Mouse (Mus musculus) limb, embryonic 14.5 days (tissue): ENCODE data around the gene Myo9a. TPM values are rescaled to one million over a fixed set of nuclear protein-coding genes. Genes with fewer than 3 reads are reported as not detected.
"Not testable (repeated sequence)": the region's sequence is repeated elsewhere in the genome, so short reads cannot be mapped to it uniquely, and the experiment has no call there.

Experiments
- ATAC-seq: fragments of 200-750 bp; cut with Nextera tagmentation; 2 replicates; pipeline ENCODE4 v1.8.0; 2017; ENCODE audit warnings: low read depth, moderate number of reproducible peaks, moderate TSS enrichment; ENCODE audit not compliant: low FRiP score
- DNase-seq: peaks from one replicate; pipeline ENCODE4 v3.0.0-alpha.2; 2015; ENCODE audit warnings: low spot score
- H3K27ac ChIP-seq: fragments of 300-500 bp; sonication (generic); replicated peaks from 2 replicates; pipeline ENCODE4 v1.5.1; 2014; ENCODE audit warnings: low read depth, mild to moderate bottlenecking, low read length, moderate library complexity, mixed read lengths
- H3K27me3 ChIP-seq: fragments of 300-500 bp; sonication (generic); 2 replicates; pipeline ENCODE4 v1.6.1; 2014; ENCODE audit warnings: low read length, mixed read lengths; ENCODE audit not compliant: control insufficient read depth, insufficient read depth
- H3K36me3 ChIP-seq: fragments of 300-500 bp; sonication (generic); 2 replicates; pipeline ENCODE4 v1.6.1; 2014; ENCODE audit warnings: mild to moderate bottlenecking, low read length, moderate library complexity, mixed read lengths; ENCODE audit not compliant: control insufficient read depth, insufficient read depth
- H3K4me1 ChIP-seq: fragments of 300-500 bp; sonication (generic); 2 replicates; pipeline ENCODE4 v1.6.1; 2014; ENCODE audit warnings: antibody characterized with exemption, low read length, mixed read lengths; ENCODE audit not compliant: control insufficient read depth, insufficient read depth
- H3K4me2 ChIP-seq: fragments of 300-500 bp; sonication (generic); replicated peaks from 2 replicates; pipeline ENCODE4 v1.6.1; 2014; ENCODE audit warnings: low read depth, mild to moderate bottlenecking, low read length, moderate library complexity; ENCODE audit not compliant: severe bottlenecking
- H3K4me3 ChIP-seq: fragments of 300-500 bp; sonication (generic); replicated peaks from 2 replicates; pipeline ENCODE4 v1.5.1; 2014; ENCODE audit warnings: low read length
- H3K9ac ChIP-seq: fragments of 300-500 bp; sonication (generic); 2 replicates; pipeline ENCODE4 v1.6.1; 2014; ENCODE audit warnings: mild to moderate bottlenecking, low read depth, low read length, moderate library complexity; ENCODE audit not compliant: severe bottlenecking
- H3K9me3 ChIP-seq: fragments of 300-500 bp; sonication (generic); 2 replicates; pipeline ENCODE4 v1.6.1; 2016; ENCODE audit warnings: low read length; ENCODE audit not compliant: control insufficient read depth
- POLR2A ChIP-seq: fragments of 200-500 bp; IDR thresholded peaks from 2 replicates; pipeline ENCODE4 v1.8.0; 2012; ENCODE audit warnings: inconsistent platforms, mild to moderate bottlenecking, moderate library complexity, borderline replicate concordance; ENCODE audit not compliant: insufficient read depth, insufficient read length; ENCODE audit errors: extremely low read depth
- WGBS: fragments of 180-500 bp; shearing (Covaris S2); extraction: QIAGEN DNeasy Blood & Tissue Kit; methylation state at CpG from one replicate; pipeline ENCODE4 v1.1.7; 2014; 5-methylcytosine and 5-hydroxymethylcytosine counted together
- polyA plus RNA-seq, 2 experiments: library from polyadenylated mRNA; depleted of rRNA in 1 of 2; stranded (reverse) in 1 of 2; unstranded in 1 of 2; fragments of >200 nt; fragmentation: Nextera tagmentation in 1 of 2; extraction: Ambion mirVana in 1 of 2; gene quantifications; 2 replicates each; pipeline versions ENCODE4 v1.2.1 to v1.2.3; 2012 to 2014

The Myo9a gene
- polyA plus RNA-seq, 2 experiments, result 13.9 to 19.2 TPM

GRCm38 (mm10) chr9:59751966-59752365, 1.3 kb downstream of the Myo9a start:
- H3K4me1 ChIP-seq, result peaks cover 9% of the 10 kb centered on the region
- H3K27ac ChIP-seq, result no peak overlapping the region
- peak overlapping the region; percentile 86 for H3K9ac ChIP-seq
- H3K4me3 ChIP-seq, result peak overlapping the region; percentile 86
- H3K36me3 ChIP-seq, result no peaks in the 10 kb centered on the region
- DNase-seq (no peak), ATAC-seq (no peak)
- peak overlapping the region; percentile 67 for H3K4me2 ChIP-seq
- no peaks in the 10 kb centered on the region for H3K27me3 ChIP-seq
- H3K9me3 ChIP-seq, result no peaks in the 10 kb centered on the region
- TF ChIP-seq POLR2A, result no peak
- 2% methylated on average over 2 of the region's 2 CpGs for WGBS

- WGBS, result 45% methylated on average over 2 of the region's 2 CpGs
- Histone ChIP-seq H3K36me3 (peaks cover 3% of the 10 kb centered on the region; the same call in 1 of the 2 replicates), H3K27ac (no peak overlapping the region), H3K9ac (no peak overlapping the region), H3K27me3 (no peaks in the 10 kb centered on the region), H3K4me2 (no peak overlapping the region), H3K4me3 (no peak overlapping the region), H3K9me3 (no peaks in the 10 kb centered on the region), H3K4me1 (peaks cover 3% of the 10 kb centered on the region)
- TF ChIP-seq POLR2A, result no peak
- ATAC-seq (no peak), DNase-seq (no peak)
Observed at GRCm38 (mm10) chr9:59755199-59755598, 4.5 kb downstream of the Myo9a start.

- not testable (repeated sequence) for H3K9me3 ChIP-seq, H3K9ac ChIP-seq, H3K27me3 ChIP-seq, H3K4me3 ChIP-seq, H3K4me1 ChIP-seq, H3K27ac ChIP-seq, H3K36me3 ChIP-seq, DNase-seq, H3K4me2 ChIP-seq, ATAC-seq
- WGBS, result 91% methylated on average over 2 of the region's 3 CpGs
Observed at GRCm38 (mm10) chr9:59757016-59757415, 6.3 kb downstream of the Myo9a start.

GRCm38 (mm10) chr9:59760515-59760914, 9.8 kb downstream of the Myo9a start:
- no peak overlapping the region for H3K4me2 ChIP-seq
- no peaks in the 10 kb centered on the region for H3K27me3 ChIP-seq
- H3K9me3 ChIP-seq, result no peaks in the 10 kb centered on the region
- no peaks in the 10 kb centered on the region for H3K4me1 ChIP-seq
- H3K27ac ChIP-seq, result no peak overlapping the region
- DNase-seq, result no peak
- peaks cover 3% of the 10 kb centered on the region; the same call in 1 of the 2 replicates for H3K36me3 ChIP-seq
- WGBS, result 79% methylated on average over 3 of the region's 3 CpGs
- ATAC-seq, result no peak
- no peak overlapping the region for H3K4me3 ChIP-seq
- no peak for TF ChIP-seq POLR2A
- H3K9ac ChIP-seq, result no peak overlapping the region

- WGBS, result 88% methylated on average over 12 of the region's 13 CpGs
- not testable (repeated sequence) for H3K4me2 ChIP-seq, H3K36me3 ChIP-seq, H3K4me3 ChIP-seq, H3K9me3 ChIP-seq, DNase-seq, H3K27me3 ChIP-seq, H3K27ac ChIP-seq, H3K4me1 ChIP-seq, ATAC-seq, H3K9ac ChIP-seq
Observed at GRCm38 (mm10) chr9:59766966-59767461, 16.3 kb downstream of the Myo9a start.

- H3K36me3 ChIP-seq, result peaks cover 33% of the 10 kb centered on the region
- H3K4me1 ChIP-seq, H3K4me2 ChIP-seq, H3K27me3 ChIP-seq, H3K9ac ChIP-seq, ATAC-seq, H3K4me3 ChIP-seq, H3K9me3 ChIP-seq, DNase-seq, H3K27ac ChIP-seq: not testable (repeated sequence)
- WGBS, result 71% methylated on average over 2 of the region's 3 CpGs
Observed at GRCm38 (mm10) chr9:59806046-59806774, 55.5 kb downstream of the Myo9a start.
